Mouse (Mus musculus): Measurements from ENCODE around the gene Lypd5. TPM values are rescaled to one million over a fixed set of nuclear protein-coding genes. Genes with fewer than 3 reads are reported as not detected.

The Lypd5 gene
- polyA plus RNA-seq (2016; fragmentation: Nextera tagmentation; extraction: Ambion mirVana), result not detected in 2 replicates

DNA sequence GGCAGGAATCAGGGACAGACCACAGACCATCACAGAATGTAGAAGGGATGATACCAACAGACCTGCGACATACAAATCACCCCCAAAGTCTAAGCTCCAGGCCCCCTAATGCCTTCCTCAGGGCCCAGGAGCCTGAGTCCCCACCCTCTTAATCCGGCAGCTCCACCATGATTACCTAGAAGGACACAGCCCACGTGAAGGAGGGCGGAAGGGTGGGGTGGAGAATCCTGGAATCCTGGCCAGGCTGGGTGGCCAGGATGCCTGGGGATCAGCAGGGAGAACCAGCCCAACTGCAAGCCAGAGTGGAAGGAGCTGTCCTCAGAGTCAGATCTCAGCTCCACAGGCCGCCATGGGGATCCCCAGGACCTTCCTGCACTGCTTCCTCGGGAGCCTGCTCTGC lies at the start of gene Lypd5:
Gene Lypd5 (plus strand): TSS at position 301 of the 400 bp plus-strand sequence.
- Histone ChIP-seq H3K27me3 (ENCODE audit: low read depth, poor library complexity, severe bottlenecking) (no peaks in the 10 kb centered on the region), H3K9me3 (replicated peaks) (0 out of 2 replicates have a peak, but pooled peaks cover 9% of the 10 kb centered on the region), H3K27ac (replicated peaks) (no peak within 1 kb of the TSS), H3K36me3 (no peaks in the 10 kb centered on the region), H3K4me3 (no peak within 1 kb of the TSS), H3K4me1 (no peaks in the 10 kb centered on the region)
- DNase-seq (ENCODE audit: low spot score), result no peak
- WGBS, result 48% methylated on average over 6 of the region's 6 CpGs

- Histone ChIP-seq H3K4me1 (peaks cover 27% of the 10 kb centered on the region), H3K27ac (replicated peaks) (peak overlapping the region; percentile 91), H3K27me3 (ENCODE audit: low read depth, poor library complexity, severe bottlenecking) (no peaks in the 10 kb centered on the region), H3K4me3 (peak overlapping the region; percentile 76), H3K36me3 (peaks cover 59% of the 10 kb centered on the region), H3K9me3 (replicated peaks) (no peaks in the 10 kb centered on the region)
- 1% methylated on average over 18 of the region's 18 CpGs for WGBS
- peak; percentile 34 for DNase-seq (ENCODE audit: low spot score)
Measured at GRCm38 (mm10) chr7:24299823-24300481, 49.0 kb upstream of the Lypd5 start.

GRCm38 (mm10) chr7:24300771-24301282 lies 48.2 kb upstream of the Lypd5 start, which contains the start of gene Zfp61:
Zfp61 (minus strand) TSS chr7:24301232.
- Histone ChIP-seq H3K4me1 (peaks cover 27% of the 10 kb centered on the region), H3K9me3 (replicated peaks) (no peaks in the 10 kb centered on the region), H3K36me3 (peaks cover 56% of the 10 kb centered on the region), H3K27ac (replicated peaks) (peak within 1 kb of the TSS; percentile 91), H3K27me3 (ENCODE audit: low read depth, poor library complexity, severe bottlenecking) (no peaks in the 10 kb centered on the region), H3K4me3 (peak within 1 kb of the TSS; percentile 76)
- 2% methylated on average over 13 of the region's 13 CpGs for WGBS
- DNase-seq (ENCODE audit: low spot score), result peak; percentile 86

- no peak for DNase-seq (ENCODE audit: low spot score)
- 31% methylated on average over 29 of the region's 29 CpGs for WGBS
- H3K27ac ChIP-seq (replicated peaks), result peak overlapping the region; percentile 85
Measured at GRCm38 (mm10) chr7:24315726-24316566, 33.0 kb upstream of the Lypd5 start.

GRCm38 (mm10) chr7:24316567-24317092 lies 32.4 kb upstream of the Lypd5 start, which contains the start of gene Zfp94:
Zfp94 (minus strand) TSS chr7:24316666.
- Histone ChIP-seq H3K27ac (replicated peaks) (peak within 1 kb of the TSS; percentile 85), H3K27me3 (ENCODE audit: low read depth, poor library complexity, severe bottlenecking) (no peaks in the 10 kb centered on the region), H3K36me3 (peaks cover 11% of the 10 kb centered on the region), H3K4me3 (peak within 1 kb of the TSS; percentile 66), H3K9me3 (replicated peaks) (no peaks in the 10 kb centered on the region), H3K4me1 (peaks cover 13% of the 10 kb centered on the region)
- 1% methylated on average over 33 of the region's 33 CpGs for WGBS
- peak; percentile 92 for DNase-seq (ENCODE audit: low spot score)

More at GRCm38 (mm10) chr7:24315726-24316566, 33.0 kb upstream of the Lypd5 start:
- peaks cover 18% of the 10 kb centered on the region for H3K36me3 ChIP-seq
- peaks cover 13% of the 10 kb centered on the region for H3K4me1 ChIP-seq
- H3K27me3 ChIP-seq (ENCODE audit: low read depth, poor library complexity, severe bottlenecking), result no peaks in the 10 kb centered on the region
- H3K9me3 ChIP-seq (replicated peaks), result no peaks in the 10 kb centered on the region
- peak overlapping the region; percentile 66 for H3K4me3 ChIP-seq

DNA sequence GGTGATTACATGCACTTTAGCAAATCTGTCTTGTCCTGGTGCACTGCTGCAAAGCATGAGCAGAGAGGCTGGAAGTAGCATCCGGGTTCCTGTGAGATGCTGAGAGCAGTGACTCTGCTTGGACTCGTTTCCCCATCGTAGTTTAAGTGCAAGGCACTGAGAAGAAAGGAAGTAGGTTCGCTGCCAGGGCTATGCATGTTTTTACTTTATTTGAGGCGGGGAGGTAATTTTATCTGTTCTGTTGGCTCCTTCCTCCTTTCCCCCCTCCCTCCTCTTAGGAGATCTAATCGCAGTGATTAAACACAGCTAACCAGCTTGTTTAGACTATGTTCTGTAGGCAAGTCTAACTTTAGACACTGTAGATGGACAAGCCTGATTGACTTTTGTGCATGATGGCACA lies 30.1 kb upstream of the Lypd5 start:
- Histone ChIP-seq H3K9me3 (replicated peaks) (peaks cover 3% of the 10 kb centered on the region; the same call in 1 of the 2 replicates), H3K27ac (replicated peaks) (no peak overlapping the region), H3K4me3 (no peak overlapping the region), H3K27me3 (ENCODE audit: low read depth, poor library complexity, severe bottlenecking) (no peaks in the 10 kb centered on the region), H3K36me3 (no peaks in the 10 kb centered on the region), H3K4me1 (peaks cover 13% of the 10 kb centered on the region)
- DNase-seq (ENCODE audit: low spot score), result no peak
- WGBS, result 82% methylated on average over 6 of the region's 6 CpGs

GRCm38 (mm10) chr7:24322593-24322992 lies 26.4 kb upstream of the Lypd5 start:
- 81% methylated on average over 4 of the region's 4 CpGs for WGBS
- no peaks in the 10 kb centered on the region for H3K27me3 ChIP-seq (ENCODE audit: low read depth, poor library complexity, severe bottlenecking)
- no peak overlapping the region for H3K4me3 ChIP-seq
- H3K9me3 ChIP-seq (replicated peaks), result peaks cover 13% of the 10 kb centered on the region; the same call in 1 of the 2 replicates
- no peaks in the 10 kb centered on the region for H3K36me3 ChIP-seq
- H3K4me1 ChIP-seq, result peaks cover 13% of the 10 kb centered on the region
- H3K27ac ChIP-seq (replicated peaks), result no peak overlapping the region
- DNase-seq (ENCODE audit: low spot score), result no peak

- Histone ChIP-seq H3K4me1 (peaks cover 13% of the 10 kb centered on the region), H3K27ac (replicated peaks) (no peak overlapping the region), H3K27me3 (ENCODE audit: low read depth, poor library complexity, severe bottlenecking) (no peaks in the 10 kb centered on the region), H3K36me3 (no peaks in the 10 kb centered on the region), H3K9me3 (replicated peaks) (peaks cover 13% of the 10 kb centered on the region; the same call in 1 of the 2 replicates), H3K4me3 (no peak overlapping the region; the same call in 1 of the 2 replicates)
- no peak for DNase-seq (ENCODE audit: low spot score)
- 93% methylated on average over 6 of the region's 6 CpGs for WGBS
Measured at GRCm38 (mm10) chr7:24325197-24325596, 23.8 kb upstream of the Lypd5 start.

DNA sequence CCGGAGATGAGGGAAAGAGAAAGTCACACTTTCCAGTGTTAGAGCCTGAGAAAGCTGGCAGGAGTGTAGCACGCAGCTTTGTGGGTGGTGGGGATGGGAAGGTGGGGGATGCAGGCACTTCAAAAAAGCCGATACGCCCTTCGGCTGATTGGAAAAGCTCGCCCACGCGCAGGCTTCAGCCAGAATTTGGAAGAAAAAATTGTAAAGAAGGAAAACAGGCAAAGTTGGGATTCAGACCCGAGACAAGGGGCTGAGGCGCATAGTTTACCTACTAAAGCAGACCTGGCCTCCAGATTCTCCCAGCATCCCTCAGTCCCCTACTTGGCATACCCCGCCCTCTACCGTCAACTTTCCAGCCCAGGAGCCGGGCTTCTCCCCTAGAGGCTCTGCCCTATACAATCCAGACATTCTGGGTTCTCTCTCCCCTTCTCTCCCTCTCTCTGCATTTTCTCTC lies 23.3 kb upstream of the Lypd5 start:
- no peaks in the 10 kb centered on the region for H3K36me3 ChIP-seq
- peaks cover 13% of the 10 kb centered on the region; the same call in 1 of the 2 replicates for H3K9me3 ChIP-seq (replicated peaks)
- peaks cover 13% of the 10 kb centered on the region for H3K4me1 ChIP-seq
- peak; percentile 37 for DNase-seq (ENCODE audit: low spot score)
- H3K27ac ChIP-seq (replicated peaks), result peak overlapping the region; percentile 65
- no peaks in the 10 kb centered on the region for H3K27me3 ChIP-seq (ENCODE audit: low read depth, poor library complexity, severe bottlenecking)
- 9% methylated on average over 13 of the region's 13 CpGs for WGBS
- peak overlapping the region; percentile 48 for H3K4me3 ChIP-seq

DNA sequence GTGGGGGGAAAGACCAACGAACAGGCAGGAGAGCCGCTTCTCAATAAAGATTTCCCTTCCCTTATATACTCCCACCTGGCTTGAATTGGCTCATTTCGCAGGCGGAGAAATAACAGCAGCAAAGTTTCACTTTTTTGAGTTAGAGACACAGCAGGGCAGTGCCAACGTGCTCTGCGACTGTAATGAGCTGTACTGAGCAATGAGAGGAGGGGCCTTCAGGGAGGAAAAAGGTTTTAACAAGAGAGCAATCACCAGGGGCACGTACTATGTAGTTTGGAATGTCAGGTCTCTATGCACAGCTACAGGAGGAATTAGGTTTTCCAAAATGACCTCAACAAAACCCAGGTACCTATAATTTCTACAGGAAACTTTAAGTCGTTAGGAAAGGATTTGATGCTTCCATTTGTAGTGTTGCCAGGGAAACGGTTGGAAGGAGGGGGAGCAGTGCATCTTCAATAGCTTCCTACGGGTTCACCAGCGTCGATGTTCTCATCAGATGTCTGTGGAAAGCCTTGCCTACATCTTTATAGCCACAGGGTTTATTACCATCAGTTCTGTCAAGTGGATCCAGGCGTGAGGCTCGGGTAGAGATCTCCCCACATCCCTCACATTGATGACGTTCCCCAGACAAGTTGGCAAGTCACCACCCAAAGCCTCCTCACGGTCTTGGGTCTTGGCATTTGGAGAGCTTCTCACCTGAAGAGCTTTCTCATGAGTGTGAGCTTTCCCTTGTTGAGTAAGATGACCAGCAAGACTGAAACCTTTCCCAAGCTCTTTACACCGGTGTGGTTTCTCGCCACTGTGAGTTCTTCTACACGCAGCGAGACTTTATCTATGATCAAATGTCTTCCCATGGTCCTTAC lies 22.5 kb upstream of the Lypd5 start:
- no peaks in the 10 kb centered on the region for H3K27me3 ChIP-seq (ENCODE audit: low read depth, poor library complexity, severe bottlenecking)
- H3K27ac ChIP-seq (replicated peaks), result peak overlapping the region; percentile 65; the same call in 1 of the 2 replicates
- no peaks in the 10 kb centered on the region for H3K36me3 ChIP-seq
- H3K4me1 ChIP-seq, result peaks cover 13% of the 10 kb centered on the region
- H3K9me3 ChIP-seq (replicated peaks), result peaks cover 13% of the 10 kb centered on the region; the same call in 1 of the 2 replicates
- H3K4me3 ChIP-seq, result peak overlapping the region; percentile 48
- 49% methylated on average over 20 of the region's 20 CpGs for WGBS
- no peak for DNase-seq (ENCODE audit: low spot score)

- peaks cover 13% of the 10 kb centered on the region; the same call in 1 of the 2 replicates for H3K9me3 ChIP-seq (replicated peaks)
- H3K4me3 ChIP-seq, result no peak overlapping the region
- no peak for DNase-seq (ENCODE audit: low spot score)
- peaks cover 13% of the 10 kb centered on the region for H3K4me1 ChIP-seq
- H3K27me3 ChIP-seq (ENCODE audit: low read depth, poor library complexity, severe bottlenecking), result no peaks in the 10 kb centered on the region
- WGBS, result 89% methylated on average over 14 of the region's 14 CpGs
- H3K36me3 ChIP-seq, result no peaks in the 10 kb centered on the region
- H3K27ac ChIP-seq (replicated peaks), result no peak overlapping the region
Measured at GRCm38 (mm10) chr7:24327281-24327975, 21.6 kb upstream of the Lypd5 start.
